Mouse (Mus musculus) kidney, adult 8-10 months (tissue): Measurements from ENCODE around the gene Tmem91.

Source experiments
- DNase-seq, 2 experiments: peaks; one replicate each; pipeline ENCODE4 v3.0.0; 2022

Tmem91 gene

GRCm38 (mm10) chr7:25699851-25700250 is 24.9 kb upstream of the Tmem91 start:
- no peak for DNase-seq

GRCm38 (mm10) chr7:25694104-25694503 is 19.1 kb upstream of the Tmem91 start:
- no peak for DNase-seq

- no peak for DNase-seq
Observed at GRCm38 (mm10) chr7:25690051-25690450, 15.1 kb upstream of the Tmem91 start.

- DNase-seq = no peak
Observed at GRCm38 (mm10) chr7:25689603-25690021, 14.6 kb upstream of the Tmem91 start.

GRCm38 (mm10) chr7:25688810-25689586 is 14.0 kb upstream of the Tmem91 start:
- DNase-seq = peak; percentile 71

- DNase-seq = no peak
Observed at GRCm38 (mm10) chr7:25687811-25688401, 12.9 kb upstream of the Tmem91 start.

- DNase-seq = peak; percentile 56 to 69
Observed at GRCm38 (mm10) chr7:25686680-25687531, 11.9 kb upstream of the Tmem91 start, which contains the start of gene Tgfb1. Gene Tgfb1, plus strand, starts transcription at chr7:25687002.

- DNase-seq = no peak
Observed at GRCm38 (mm10) chr7:25685926-25686470, 11.0 kb upstream of the Tmem91 start.

GRCm38 (mm10) chr7:25684659-25685058 is 9.7 kb upstream of the Tmem91 start:
- no peak for DNase-seq

- DNase-seq = peak in 1 of 2 experiments; percentile 27
Observed at GRCm38 (mm10) chr7:25683474-25684180, 8.7 kb upstream of the Tmem91 start.

- no peak for DNase-seq
Observed at GRCm38 (mm10) chr7:25681341-25682231, 6.6 kb upstream of the Tmem91 start.

- peak; percentile 95 to 97 for DNase-seq
Observed at GRCm38 (mm10) chr7:25680514-25681258, 5.7 kb upstream of the Tmem91 start, which contains the start of gene B9d2. Gene B9d2, plus strand, starts transcription at chr7:25680780.

- DNase-seq = no peak
Observed at GRCm38 (mm10) chr7:25679971-25680370, 5.0 kb upstream of the Tmem91 start.

GRCm38 (mm10) chr7:25677013-25677412 is 2.0 kb upstream of the Tmem91 start:
- no peak for DNase-seq

GRCm38 (mm10) chr7:25676085-25676781 is 1.3 kb upstream of the Tmem91 start:
- peak; percentile 90 to 93 for DNase-seq

- no peak for DNase-seq
Observed at GRCm38 (mm10) chr7:25675405-25675804, 439 bp upstream of the Tmem91 start.

- DNase-seq = no peak
Observed at GRCm38 (mm10) chr7:25674297-25674696, 669 bp downstream of the Tmem91 start.

- no peak for DNase-seq
Observed at GRCm38 (mm10) chr7:25672442-25672841, 2.5 kb downstream of the Tmem91 start.

GRCm38 (mm10) chr7:25671686-25672085 is 3.3 kb downstream of the Tmem91 start:
- no peak for DNase-seq

- no peak for DNase-seq
Observed at GRCm38 (mm10) chr7:25670096-25670495, 4.9 kb downstream of the Tmem91 start.
